Mouse (Mus musculus) adipose tissue, adult 10 weeks (tissue): ENCODE data around the gene Stau1. TPM values are rescaled to one million over a fixed set of nuclear protein-coding genes. Genes with fewer than 3 reads are reported as not detected.

ENCODE experiments used
- polyA plus RNA-seq: library from polyadenylated mRNA; stranded (reverse); fragments of 350-450 nt; fragmentation: Illumina TruSeq; extraction: RNeasy Lipid Tissue Mini Kit (QIAGEN cat#74804); gene quantifications from one replicate; pipeline ENCODE4 v1.2.3, GENCODE M21; 2014; ENCODE audit warnings: low read depth, low replicate concordance

Stau1 gene
- polyA plus RNA-seq, result 72.0 TPM

DNA sequence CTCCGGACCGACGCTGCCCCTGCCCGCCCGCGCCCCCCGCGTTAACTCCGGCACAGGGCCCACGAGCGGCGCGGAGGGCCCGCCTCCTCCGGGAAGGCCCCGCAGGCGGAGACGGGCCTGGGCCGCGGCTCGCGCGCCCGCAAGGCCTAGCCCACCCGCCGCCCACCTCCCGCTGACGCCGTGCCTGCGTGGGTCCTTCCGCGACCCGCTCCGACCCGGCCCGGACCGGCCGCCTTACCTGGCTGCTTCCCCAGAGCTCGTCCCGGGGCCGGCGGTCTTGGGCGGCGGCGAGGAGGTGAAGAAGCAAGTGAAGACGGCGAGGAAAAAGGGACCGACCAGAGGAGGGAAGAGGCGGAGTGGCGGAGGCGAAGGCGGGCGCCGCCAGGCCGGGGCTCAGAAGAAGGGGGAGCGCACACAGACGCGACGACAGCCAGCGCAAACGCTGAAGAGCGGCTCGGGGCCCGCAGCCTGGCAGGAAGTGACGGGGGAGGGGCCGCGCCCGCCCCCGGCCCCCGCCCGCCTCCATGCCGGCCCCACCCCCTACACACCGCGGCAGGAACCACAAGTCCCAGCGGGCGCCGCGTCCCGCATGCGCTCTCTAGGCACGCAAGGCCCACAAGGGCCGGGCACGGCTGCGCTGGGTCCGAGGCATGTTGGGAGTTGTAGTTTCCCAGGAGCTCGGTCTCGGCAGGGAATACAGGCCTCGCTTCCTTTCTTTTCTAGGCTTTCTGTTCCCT is at the start of gene Stau1:
Stau1 (minus strand) TSS at position 504 of the 737 bp plus-strand sequence.

GRCm38 (mm10) chr2:167014702-167015381 is 18.7 kb upstream of the Stau1 start, which contains the start of gene Ddx27:
Gene Ddx27, plus strand, starts transcription at chr2:167015193.

GRCm38 (mm10) chr2:166905711-166906522 is 90.2 kb downstream of the Stau1 start, which contains the start of gene Cse1l:
Gene Cse1l, plus strand, starts transcription at chr2:166906040.

Other genes starting within 250 kb of the Stau1 start
- 2.6 TPM for gene Trp53rkb, start 203.8 kb downstream of the Stau1 start, polyA plus RNA-seq
- gene Arfgef2, start 190.7 kb downstream of the Stau1 start, polyA plus RNA-seq, result 20.2 TPM
- gene Cse1l, start 90.3 kb downstream of the Stau1 start, polyA plus RNA-seq, result 38.7 TPM
- gene Ddx27, start 18.9 kb upstream of the Stau1 start, polyA plus RNA-seq, result 28.2 TPM
- 51.5 TPM for gene Znfx1, start 66.7 kb upstream of the Stau1 start, polyA plus RNA-seq
- gene Kcnb1, start 193.9 kb upstream of the Stau1 start, polyA plus RNA-seq, result 7.3 TPM
- gene Ptgis, start 244.3 kb upstream of the Stau1 start, polyA plus RNA-seq, result 30.7 TPM